Mouse (Mus musculus): ENCODE measurements at regions not wholly inside any gene's neighbourhood (a gene's known extent, or its start where the extent isn't known, plus 50 kb on each side); places are given as distances from the start of the nearest gene placed in this dataset.

- TF ChIP-seq POLR2A (IDR thresholded peaks at IDR 0.05; ENCODE audit: low read depth, low read length) (no peak), CTCF (IDR thresholded peaks at IDR 0.05; ENCODE audit: borderline replicate concordance, insufficient read depth, low read length) (no peak)
Observed at GRCm38 (mm10) chr11:109076587-109077417, 67.4 kb downstream of the E030025P04Rik start.
